Mouse (Mus musculus) layer of hippocampus, postnatal 10 days (tissue): ENCODE data around the gene Kcnk4. TPM values are rescaled to one million over a fixed set of nuclear protein-coding genes. Genes with fewer than 3 reads are reported as not detected.

Experiments used
- DNase-seq, 2 experiments: peaks; one replicate each; pipeline ENCODE4 v3.0.0; 2021; ENCODE audit warnings: low spot score in 2 of 2
- microRNA-seq, 2 experiments: library from miRNA; unstranded; fragments of <30 nt; microRNA quantifications; one replicate each; pipeline ENCODE4 v1.2.0; 2021
- total RNA-seq, 2 experiments: library from RNA; stranded (reverse); gene quantifications; 2 replicates each; pipeline ENCODE4 v1.2.3; 2021

The Kcnk4 gene
- total RNA-seq, 2 experiments from 2014 or later = 25.3 to 27.8 TPM

DNA sequence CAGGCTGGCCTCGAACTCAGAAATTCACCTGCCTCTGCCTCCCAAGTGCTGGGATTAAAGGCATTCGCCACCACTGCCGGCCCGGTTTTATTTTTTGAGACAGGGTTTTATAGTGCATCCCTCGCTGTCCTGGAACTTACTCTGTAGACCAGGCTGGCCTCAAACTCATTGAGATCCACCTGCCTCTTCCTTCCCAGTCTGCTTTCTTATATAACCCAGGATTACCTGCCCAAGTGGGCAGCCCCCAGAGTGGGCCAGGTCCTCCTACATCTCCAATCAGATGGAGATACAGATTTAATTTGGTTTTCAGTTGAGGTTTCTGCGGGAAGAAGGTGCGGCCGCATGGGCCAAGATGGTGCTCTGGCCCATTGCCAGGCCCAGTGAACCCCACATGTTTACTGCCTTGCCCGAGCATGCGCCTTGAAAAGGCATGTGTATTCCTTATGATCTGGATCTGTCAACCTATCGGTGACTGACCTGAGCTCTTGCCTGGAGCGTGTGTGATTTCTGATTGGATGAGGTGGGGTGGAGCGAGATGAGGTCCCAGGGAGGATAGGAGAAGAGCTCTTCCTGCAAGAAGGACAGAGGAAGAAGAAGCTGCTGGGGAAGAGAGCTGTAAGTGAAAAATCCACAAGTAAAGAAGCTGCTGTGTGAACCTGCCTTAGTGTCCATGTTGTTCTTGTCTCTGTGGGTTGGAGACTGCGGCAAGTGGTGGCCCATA lies 40.4 kb downstream of the Kcnk4 start:
- no peak for DNase-seq

DNA sequence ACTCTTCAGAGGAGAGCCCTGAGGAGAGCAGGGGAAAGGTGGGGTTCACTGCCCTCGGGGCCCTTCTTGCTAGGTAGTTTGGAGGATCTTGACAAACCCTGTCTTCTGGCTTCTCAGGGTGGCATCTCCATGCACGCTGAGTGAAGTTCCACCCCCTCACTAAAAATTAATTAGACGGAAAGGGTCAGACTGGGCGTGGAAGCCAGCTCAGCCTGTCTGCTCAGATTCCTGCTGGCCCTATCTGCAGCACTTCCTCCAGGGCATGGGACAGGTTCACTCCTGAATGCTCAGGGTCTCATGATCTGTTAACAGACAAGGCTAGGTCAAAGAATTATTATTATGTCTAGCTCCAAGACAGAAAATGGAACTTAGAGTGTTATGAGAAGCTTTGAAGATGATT lies 41.8 kb downstream of the Kcnk4 start:
- DNase-seq = no peak

DNA sequence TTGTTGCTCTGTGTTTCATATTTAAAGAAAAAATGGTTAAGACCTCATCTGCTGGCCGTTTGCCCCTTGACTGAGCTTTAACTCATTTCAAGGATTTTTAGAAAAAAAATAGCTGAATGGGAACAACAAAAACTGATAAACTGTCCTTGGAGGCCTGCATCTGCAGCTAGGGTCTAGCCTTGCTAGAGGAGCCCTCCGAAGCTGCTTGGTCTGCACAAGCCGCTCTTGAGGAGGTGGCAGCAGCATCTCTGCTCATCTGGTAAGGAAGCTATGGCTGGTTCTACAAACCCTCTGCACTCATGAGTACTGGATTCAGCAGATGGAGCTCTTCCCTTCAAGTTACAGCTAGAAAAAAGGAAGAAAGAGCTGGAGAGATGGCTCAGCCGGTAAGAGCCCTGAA lies 56.4 kb downstream of the Kcnk4 start:
- DNase-seq = no peak

DNA sequence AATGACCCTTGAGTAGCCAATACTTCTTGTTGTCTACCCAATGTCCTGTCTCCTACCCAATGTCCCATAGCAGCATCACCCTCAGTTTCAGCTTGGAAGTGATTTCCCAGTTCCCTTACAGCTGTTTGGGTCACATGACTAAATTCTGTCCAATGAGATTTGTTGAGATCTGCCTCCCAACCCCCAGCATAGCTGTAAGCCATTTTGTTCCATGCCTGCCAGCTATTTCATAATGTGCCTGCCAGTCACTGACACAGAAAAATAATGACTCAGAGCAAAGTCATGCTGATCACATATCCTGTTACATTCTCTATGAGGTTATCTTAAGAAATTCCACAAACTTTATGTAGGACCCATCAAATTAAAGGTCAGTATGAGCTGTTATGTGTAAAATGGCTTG lies 57.5 kb downstream of the Kcnk4 start:
- no peak for DNase-seq

DNA sequence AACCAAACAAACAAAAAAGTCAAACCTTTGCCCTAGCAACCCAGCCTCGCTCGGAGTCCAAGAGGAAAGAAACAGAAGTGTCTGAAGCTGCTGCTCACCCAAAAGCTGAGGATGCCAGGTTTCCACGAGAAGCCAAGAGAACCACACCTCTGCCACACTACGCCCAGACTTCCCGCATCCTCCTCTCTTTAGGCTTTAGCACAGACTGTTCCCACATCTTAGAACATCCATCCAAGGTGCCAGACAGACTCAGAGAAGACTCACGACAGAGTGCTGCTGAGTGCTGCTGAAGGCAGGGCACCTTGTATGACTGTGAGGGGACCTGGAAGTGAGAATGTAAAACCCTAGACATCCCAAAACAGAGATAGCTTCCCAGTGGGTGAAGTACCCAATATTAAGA lies 58.5 kb downstream of the Kcnk4 start:
- no peak for DNase-seq

DNA sequence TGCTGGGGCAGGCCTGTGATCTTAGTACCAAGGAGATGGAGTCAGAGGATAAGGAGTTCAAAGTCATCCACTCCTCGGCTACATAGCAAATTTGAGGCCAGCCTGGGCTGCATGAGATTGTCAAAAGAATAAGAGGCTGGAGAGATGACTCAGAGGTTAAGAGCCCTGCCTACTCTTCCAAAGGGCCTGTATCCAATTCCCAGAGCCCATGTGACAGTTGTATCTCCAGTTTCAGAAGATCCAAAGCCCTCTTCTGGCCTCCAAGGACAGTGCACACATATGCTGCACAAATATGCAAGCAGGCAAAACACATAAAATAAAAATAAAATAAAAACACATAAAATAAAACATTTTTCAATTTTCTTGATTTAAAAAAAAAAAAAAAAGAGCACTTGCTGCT lies 60.1 kb downstream of the Kcnk4 start:
- DNase-seq = no peak

Small RNAs within 50 kb of the gene (microRNA-seq; reads per million reads assigned to microRNA genes)
- 9.4 to 9.6 reads per million in 2 experiments for gene Mir6990

Other genes with a start within 250 kb of the Kcnk4 start
- gene Rps6ka4, start 93.9 kb downstream of the Kcnk4 start, total RNA-seq = 10 to 100 TPM; 28.1 to 31.9 TPM
- gene Ccdc88b, start 76.3 kb downstream of the Kcnk4 start, total RNA-seq = 1 to 10 TPM; 2.9 to 4.2 TPM
- gene Trmt112, start 24.8 kb downstream of the Kcnk4 start, total RNA-seq = 10 to 100 TPM; 42.4 to 44.5 TPM
- gene Prdx5, start 24.4 kb downstream of the Kcnk4 start, total RNA-seq = 100 to 1,000 TPM; 319 to 332 TPM
- gene Esrra, start 12.7 kb downstream of the Kcnk4 start, total RNA-seq = 10 to 100 TPM; 45.8 to 53.0 TPM
- 10 to 100 TPM; 10.7 to 11.5 TPM for gene Catsperz, start 9.1 kb downstream of the Kcnk4 start, total RNA-seq
- 10 to 100 TPM; 34.3 to 37.7 TPM for gene Bad, start 7.3 kb upstream of the Kcnk4 start, total RNA-seq
- gene Gpr137, start 8.0 kb upstream of the Kcnk4 start, total RNA-seq = 10 to 100 TPM; 73.7 to 74.1 TPM
- gene Ppp1r14b, start 40.5 kb upstream of the Kcnk4 start, total RNA-seq = 100 to 1,000 TPM; 126 to 139 TPM
- 10 to 100 TPM; 16.4 to 18.4 TPM for gene Plcb3, start 42.0 kb upstream of the Kcnk4 start, total RNA-seq
- 10 to 100 TPM; 77.0 to 98.0 TPM for gene Fkbp2, start 46.0 kb upstream of the Kcnk4 start, total RNA-seq
- 10 to 100 TPM; 79.5 to 82.1 TPM for gene Vegfb, start 53.1 kb upstream of the Kcnk4 start, total RNA-seq
- gene Dnajc4, start 58.1 kb upstream of the Kcnk4 start, total RNA-seq = 10 to 100 TPM; 18.1 to 21.5 TPM
- 10 to 100 TPM; 10.2 to 11.3 TPM for gene Nudt22, start 61.6 kb upstream of the Kcnk4 start, total RNA-seq
- gene Trpt1, start 61.6 kb upstream of the Kcnk4 start, total RNA-seq = 10 to 100 TPM; 16.9 to 18.2 TPM
- gene Fermt3, start 85.0 kb upstream of the Kcnk4 start, total RNA-seq = 1 to 10 TPM; 5.0 to 5.2 TPM
- gene Stip1, start 105.5 kb upstream of the Kcnk4 start, total RNA-seq = 100 to 1,000 TPM; 126 to 148 TPM
- gene Macrod1, start 122.3 kb upstream of the Kcnk4 start, total RNA-seq = 1 to 10 TPM; 4.4 to 5.2 TPM
- 10 to 100 TPM; 27.9 to 28.4 TPM for gene Flrt1, start 171.2 kb upstream of the Kcnk4 start, total RNA-seq